Mouse (Mus musculus): Measurements from ENCODE around the gene Spats2l.

The Spats2l gene

DNA sequence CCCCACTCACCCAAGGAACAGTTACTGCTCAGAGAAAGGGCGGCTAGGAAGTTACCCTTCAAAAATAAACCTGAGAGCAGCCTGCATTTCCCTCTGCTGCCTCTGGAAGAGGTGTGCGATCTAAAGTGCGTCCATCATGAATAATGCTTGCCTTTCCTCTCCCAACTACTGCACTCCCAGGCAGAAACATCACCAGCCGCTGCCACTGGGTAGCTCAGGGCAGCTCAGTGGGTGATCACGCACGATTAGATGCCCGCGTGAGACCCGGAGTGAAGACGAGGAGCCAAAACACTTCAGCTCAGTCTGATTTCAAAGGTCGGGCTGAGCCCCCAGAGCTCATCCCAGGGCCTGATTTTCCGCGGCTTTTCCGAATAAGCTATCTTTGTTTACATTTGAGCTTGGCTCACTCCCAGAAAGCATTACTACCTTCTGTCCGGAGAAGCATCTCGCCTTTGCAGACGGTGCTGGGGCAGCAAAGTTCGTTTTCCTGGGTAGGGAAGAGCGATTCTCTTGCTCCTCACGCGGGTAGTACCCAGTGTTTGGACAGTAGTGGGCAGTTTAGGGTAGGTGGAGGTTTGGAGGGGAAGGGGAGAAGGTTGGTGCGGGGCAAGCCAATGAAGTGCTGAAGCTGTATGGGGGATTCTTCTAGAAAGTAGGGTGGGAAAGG lies at the start of gene Spats2l:
Spats2l (plus strand) TSS at position 162 of the 667 bp plus-strand sequence.
- peak in 1 of 2 experiments; percentile 39 for DNase-seq (ENCODE audit: low spot score in 2 of 2)

GRCm38 (mm10) chr1:57725268-57725667 lies 48.7 kb upstream of the Spats2l start:
- no peak for DNase-seq (ENCODE audit: low spot score in 2 of 2)

DNA sequence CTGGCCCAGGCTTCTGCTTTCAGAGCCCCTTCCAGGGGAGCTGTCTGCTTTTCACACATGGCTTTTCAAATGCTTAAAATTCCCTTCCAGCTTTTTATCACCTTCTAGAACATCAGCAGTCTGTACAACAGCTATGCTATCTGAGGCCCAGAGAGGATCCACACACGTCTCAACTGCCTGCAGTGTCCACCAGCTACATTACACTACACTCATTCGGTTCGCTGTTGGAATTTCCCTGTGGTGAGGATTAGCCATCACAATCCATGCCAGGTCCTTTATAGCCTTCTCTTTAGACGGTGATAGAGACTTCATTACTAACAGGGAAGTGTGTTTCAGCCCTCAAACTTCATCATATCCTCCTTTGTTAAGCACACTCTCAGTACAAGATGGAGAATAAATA lies 38.1 kb upstream of the Spats2l start:
- no peak for DNase-seq (ENCODE audit: low spot score in 2 of 2)

- DNase-seq (ENCODE audit: low spot score in 2 of 2), result no peak
Measured at GRCm38 (mm10) chr1:57741740-57742139, 32.2 kb upstream of the Spats2l start.

GRCm38 (mm10) chr1:57742266-57742665 lies 31.7 kb upstream of the Spats2l start:
- DNase-seq (ENCODE audit: low spot score in 2 of 2), result no peak

- DNase-seq (ENCODE audit: low spot score in 2 of 2), result no peak
Measured at GRCm38 (mm10) chr1:57751781-57752180, 22.2 kb upstream of the Spats2l start.

DNA sequence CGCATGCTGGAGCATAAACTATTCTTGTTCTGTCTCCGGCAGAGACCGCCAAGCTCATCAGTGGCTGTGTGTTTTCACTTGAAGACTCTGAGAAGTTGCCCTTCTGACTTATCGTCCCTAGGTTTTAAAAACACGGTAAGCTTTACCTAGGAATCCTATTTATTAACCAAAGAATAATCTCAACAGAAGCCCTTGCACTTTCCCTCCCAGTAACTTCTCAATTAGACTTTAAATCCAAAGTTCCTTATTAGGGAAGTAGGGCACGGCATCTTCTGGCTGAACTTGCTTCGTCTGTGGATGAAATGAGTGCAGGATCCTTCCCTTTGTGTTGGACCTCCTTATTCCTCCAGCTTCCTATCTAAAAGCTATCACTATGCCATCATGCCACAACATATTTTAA lies 7.6 kb upstream of the Spats2l start:
- no peak for DNase-seq (ENCODE audit: low spot score in 2 of 2)

DNA sequence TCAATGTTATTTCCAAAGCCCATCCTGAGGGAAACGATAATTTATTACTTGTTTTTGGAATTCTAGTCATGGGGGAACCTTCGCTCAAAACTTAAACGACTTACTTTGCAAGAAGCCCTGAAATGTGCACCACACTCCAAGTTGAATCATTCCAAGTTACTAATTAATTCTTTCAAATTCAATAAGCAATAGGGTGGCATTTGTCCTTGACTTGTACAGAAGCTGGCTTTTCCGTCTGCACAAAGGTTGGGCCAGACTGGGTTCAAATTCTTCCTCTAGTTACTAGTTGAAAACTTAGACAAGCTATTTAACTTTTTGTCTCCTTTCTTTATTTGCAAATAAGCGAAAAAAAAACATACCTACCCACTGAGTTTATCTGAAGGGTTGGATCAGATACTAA lies 636 bp upstream of the Spats2l start:
- DNase-seq (ENCODE audit: low spot score in 2 of 2), result no peak

DNA sequence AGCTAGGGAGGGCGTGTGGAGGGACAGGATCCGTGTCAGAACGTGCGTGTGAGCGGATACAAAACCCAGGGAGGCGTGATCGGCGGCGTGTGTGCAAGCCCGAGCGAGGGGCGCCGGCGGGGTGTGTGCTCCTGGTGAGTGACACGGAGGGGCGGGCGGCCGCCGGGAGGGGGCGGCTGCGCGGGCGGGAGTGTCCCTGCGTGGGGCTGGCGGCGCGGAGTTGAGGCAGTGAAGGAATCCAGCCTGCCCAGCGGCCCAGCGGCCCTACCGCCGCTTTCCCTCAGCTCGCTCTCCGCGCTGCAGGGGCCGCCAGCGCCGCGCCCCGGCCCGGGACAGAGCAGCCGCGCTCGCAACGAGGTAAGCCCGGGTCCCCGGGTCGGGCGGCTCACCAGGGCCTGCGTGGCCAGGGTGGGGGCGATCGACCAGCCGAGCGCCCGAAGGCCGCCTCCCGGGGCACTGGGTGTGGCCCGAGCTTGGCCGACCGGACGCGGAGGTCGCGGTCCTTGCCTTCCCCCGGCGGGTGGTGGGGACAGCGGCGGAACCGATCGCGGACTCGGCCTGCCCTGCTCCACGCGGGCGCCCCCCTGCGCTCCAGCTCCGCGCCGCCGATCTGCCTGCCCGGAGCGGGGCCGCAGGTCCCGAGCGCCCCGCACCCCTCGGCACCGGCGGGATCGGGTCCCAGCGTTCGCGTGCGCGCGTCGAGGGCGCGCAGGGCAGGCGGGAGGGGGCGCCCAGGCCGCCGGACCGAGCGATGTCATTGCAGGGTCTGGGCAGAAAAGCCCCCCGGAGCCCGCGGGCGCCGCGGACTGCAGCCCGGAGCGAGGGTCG lies 920 bp downstream of the Spats2l start:
- peak in 1 of 2 experiments; percentile 40 for DNase-seq (ENCODE audit: low spot score in 2 of 2)

- DNase-seq (ENCODE audit: low spot score in 2 of 2), result no peak
Measured at GRCm38 (mm10) chr1:57775496-57775790, 1.5 kb downstream of the Spats2l start.

GRCm38 (mm10) chr1:57776671-57777281 lies 2.8 kb downstream of the Spats2l start:
- no peak for DNase-seq (ENCODE audit: low spot score in 2 of 2)

GRCm38 (mm10) chr1:57784300-57784699 lies 10.3 kb downstream of the Spats2l start:
- DNase-seq (ENCODE audit: low spot score in 2 of 2), result no peak

DNA sequence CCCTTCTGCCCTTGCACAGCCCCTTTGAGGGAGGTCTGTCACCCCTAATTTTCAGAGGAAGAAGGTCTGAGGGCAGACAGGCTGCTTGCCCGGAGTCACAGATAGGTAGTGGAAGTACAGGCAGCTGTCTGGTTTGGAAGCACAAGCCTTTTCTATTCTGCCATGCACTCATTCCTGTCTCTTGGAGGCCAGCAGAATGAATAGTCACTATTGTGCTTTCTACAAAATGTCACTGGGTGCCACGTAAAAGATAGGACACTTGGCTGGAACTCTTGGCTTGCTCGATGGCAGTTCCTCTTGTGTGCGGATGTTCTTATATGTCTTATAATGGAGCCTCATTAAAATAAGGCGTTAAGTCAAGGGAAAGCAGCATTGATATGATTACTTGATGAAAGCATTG lies 15.9 kb downstream of the Spats2l start:
- no peak for DNase-seq (ENCODE audit: low spot score in 2 of 2)

DNA sequence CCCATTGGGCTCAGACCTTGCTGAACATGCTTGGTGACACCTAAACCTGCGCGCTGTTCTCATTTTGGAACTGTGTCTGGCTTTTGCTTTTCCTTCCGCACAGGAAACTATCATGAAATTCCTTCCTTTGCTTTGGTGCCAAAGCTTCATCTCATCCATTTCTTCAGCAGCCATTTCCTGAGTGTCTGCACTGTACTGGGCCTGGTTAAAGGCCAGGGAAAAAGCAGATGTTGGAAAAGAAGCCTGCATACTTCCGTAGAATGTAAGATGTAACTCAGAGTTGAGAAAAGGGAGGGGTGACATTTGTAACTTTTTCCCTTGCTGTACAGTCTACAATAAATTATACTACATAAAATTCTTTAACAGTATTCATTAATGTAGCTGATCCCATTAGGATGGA lies 18.2 kb downstream of the Spats2l start:
- DNase-seq (ENCODE audit: low spot score in 2 of 2), result no peak

DNA sequence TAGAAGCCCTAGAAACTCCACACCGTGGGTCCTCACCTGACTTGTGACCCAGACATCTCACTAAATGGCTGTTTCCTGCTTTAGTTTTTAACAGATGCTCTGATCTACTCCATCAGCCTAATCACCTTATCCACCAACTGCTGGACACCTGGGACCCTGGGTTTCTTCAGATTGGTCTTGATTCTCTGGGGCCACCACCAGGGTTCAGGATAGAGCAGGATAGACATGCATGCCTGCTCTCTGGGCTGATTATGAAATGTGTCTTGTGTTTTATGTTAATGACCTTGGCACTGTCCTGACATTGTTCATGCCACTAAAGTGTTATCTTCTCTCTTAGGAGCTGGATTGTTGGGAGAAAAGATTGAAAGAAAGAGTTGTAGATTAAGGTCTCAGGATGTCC lies 21.9 kb downstream of the Spats2l start:
- DNase-seq (ENCODE audit: low spot score in 2 of 2), result no peak

- no peak for DNase-seq (ENCODE audit: low spot score in 2 of 2)
Measured at GRCm38 (mm10) chr1:57799398-57799797, 25.4 kb downstream of the Spats2l start.

DNA sequence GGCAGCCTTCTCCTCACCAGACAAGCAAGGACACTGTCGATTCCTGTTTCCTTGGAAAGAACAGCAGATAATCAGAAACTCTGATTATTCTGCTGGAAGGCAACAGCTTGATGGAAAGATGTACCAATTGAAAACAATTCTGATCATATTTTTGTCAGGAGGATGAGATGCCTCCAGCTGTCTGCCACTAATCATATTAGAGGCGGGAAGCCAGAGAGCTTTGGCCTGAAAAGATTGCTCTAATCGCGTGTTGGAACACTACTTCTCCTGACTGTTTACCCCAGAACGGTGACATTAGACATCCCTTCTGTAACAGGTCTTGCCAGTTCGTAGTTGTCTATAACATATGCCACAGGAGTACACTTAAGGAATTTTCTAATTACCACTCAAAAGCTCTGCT lies 26.9 kb downstream of the Spats2l start:
- no peak for DNase-seq (ENCODE audit: low spot score in 2 of 2)

DNA sequence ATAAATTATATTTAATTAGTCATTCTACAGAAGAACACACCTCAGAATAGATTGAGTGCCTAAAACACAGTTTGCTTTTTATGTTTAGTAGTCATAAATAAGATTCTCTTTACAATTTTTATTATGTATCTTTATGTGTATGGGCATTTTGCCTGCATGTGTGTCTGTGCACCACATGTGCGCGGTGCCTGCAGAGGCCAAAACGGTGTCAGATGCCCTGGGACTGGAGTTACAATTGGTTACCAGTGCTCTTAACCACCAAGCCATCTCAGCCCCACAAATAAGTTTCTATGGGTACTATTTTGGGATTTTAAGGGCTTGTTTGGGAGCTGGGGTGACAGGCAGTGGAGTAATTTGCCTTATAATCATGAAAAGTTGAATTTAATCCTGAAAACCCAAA lies 32.2 kb downstream of the Spats2l start:
- DNase-seq (ENCODE audit: low spot score in 2 of 2), result no peak

DNA sequence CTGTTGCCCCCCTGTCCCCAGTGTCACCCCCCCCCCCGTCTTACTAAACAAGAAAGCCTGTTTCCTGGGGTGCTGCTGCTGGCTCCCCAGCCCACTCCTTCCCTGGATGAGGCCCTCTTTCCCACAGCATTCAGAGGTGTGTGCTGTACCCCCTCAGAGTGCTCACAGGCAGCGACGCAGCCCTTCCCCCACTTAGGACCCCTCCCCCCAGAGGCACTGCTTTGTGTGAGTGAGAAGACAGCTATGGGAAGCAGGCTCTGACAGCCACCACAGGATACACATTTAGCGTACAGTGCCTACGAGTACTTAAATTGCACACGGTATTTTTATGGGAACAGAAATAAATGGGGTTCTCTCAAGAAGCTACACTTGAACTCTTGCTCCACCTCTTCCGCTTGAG lies 33.9 kb downstream of the Spats2l start:
- no peak for DNase-seq (ENCODE audit: low spot score in 2 of 2)

GRCm38 (mm10) chr1:57810221-57810620 lies 36.3 kb downstream of the Spats2l start:
- DNase-seq (ENCODE audit: low spot score in 2 of 2), result no peak

- no peak for DNase-seq (ENCODE audit: low spot score in 2 of 2)
Measured at GRCm38 (mm10) chr1:57817103-57817502, 43.1 kb downstream of the Spats2l start.

DNA sequence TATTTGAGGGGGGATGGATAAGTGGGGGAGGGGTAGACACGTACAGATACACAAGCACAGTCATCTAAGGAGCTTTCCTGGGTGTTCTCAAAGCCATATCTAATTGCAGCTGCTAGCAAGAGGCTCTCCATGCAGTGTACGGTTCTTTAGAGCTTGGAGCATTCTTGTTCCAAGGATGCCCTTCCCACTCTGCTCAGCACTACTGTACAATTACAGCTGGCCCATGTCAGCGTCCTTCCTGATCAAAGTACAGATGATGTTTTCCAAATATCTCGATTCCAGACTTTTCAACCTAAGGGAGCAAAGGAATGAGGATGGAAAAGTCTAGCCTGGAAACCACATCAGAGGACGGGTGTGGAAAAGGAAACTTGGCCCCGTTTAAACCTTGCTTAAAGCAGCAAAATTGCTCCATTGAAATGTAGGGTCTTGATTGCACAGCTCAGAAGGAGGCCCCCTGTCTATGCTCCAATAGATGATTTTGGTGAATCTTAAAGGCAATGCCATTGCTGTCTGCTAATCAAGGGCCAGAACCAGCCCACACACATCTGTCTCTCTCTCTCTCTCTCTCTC lies 46.6 kb downstream of the Spats2l start:
- no peak for DNase-seq (ENCODE audit: low spot score in 2 of 2)
